Mouse (Mus musculus): Measurements from ENCODE around the gene Gm5741. TPM values are rescaled to one million over a fixed set of nuclear protein-coding genes. Genes with fewer than 3 reads are reported as not detected.
A peak's percentile ranks its signal among the peaks of the same experiment; 100 is the strongest.

Gm5741 gene
- polyA plus RNA-seq, 1 experiment from 2014 or later = not detected

GRCm38 (mm10) chr8:85071514-85072281 lies 3.9 kb upstream of the Gm5741 start, which contains the start of gene Dhps:
TSS of gene Dhps (plus strand) at chr8:85071757.
- Histone ChIP-seq H3K4me2 (ENCODE audit: low read depth) (peak within 1 kb of the TSS; percentile 66), H3K9ac (ENCODE audit: low read length) (peak within 1 kb of the TSS; percentile 84), H3K27me3 (ENCODE audit: control insufficient read depth, insufficient read depth, low read length) (no peaks in the 10 kb centered on the region), H3K4me3 (ENCODE audit: low read depth, low read length) (peak within 1 kb of the TSS; percentile 91), H3K9me3 (ENCODE audit: control insufficient read depth, low read length) (no peaks in the 10 kb centered on the region), H3K4me1 (ENCODE audit: control insufficient read depth, insufficient read depth, low read length) (peaks cover 5% of the 10 kb centered on the region; the same call in 1 of the 2 replicates), H3K27ac (ENCODE audit: low read depth, low read length) (peak within 1 kb of the TSS; percentile 88), H3K36me3 (ENCODE audit: control insufficient read depth, insufficient read depth, low read length) (peaks cover 13% of the 10 kb centered on the region)
- DNase-seq (ENCODE audit: low spot score) (peak; percentile 92), ATAC-seq (ENCODE audit: insufficient read depth, low FRiP score, low TSS enrichment) (peak; percentile 85)
- WGBS = 0% methylated on average over 66 of the region's 68 CpGs

- Histone ChIP-seq H3K27ac (ENCODE audit: low read depth, low read length) (peak overlapping the region; percentile 88; the same call in 1 of the 2 replicates), H3K27me3 (ENCODE audit: control insufficient read depth, insufficient read depth, low read length) (no peaks in the 10 kb centered on the region), H3K4me1 (ENCODE audit: control insufficient read depth, insufficient read depth, low read length) (peaks cover 5% of the 10 kb centered on the region; the same call in 1 of the 2 replicates), H3K4me2 (ENCODE audit: low read depth) (peak overlapping the region; percentile 66), H3K9ac (ENCODE audit: low read length) (peak overlapping the region; percentile 26; the same call in 1 of the 2 replicates), H3K9me3 (ENCODE audit: control insufficient read depth, low read length) (no peaks in the 10 kb centered on the region), H3K4me3 (ENCODE audit: low read depth, low read length) (peak overlapping the region; percentile 91; the same call in 1 of the 2 replicates), H3K36me3 (ENCODE audit: control insufficient read depth, insufficient read depth, low read length) (peaks cover 15% of the 10 kb centered on the region)
- ATAC-seq (ENCODE audit: insufficient read depth, low FRiP score, low TSS enrichment) (no peak), DNase-seq (ENCODE audit: low spot score) (no peak)
- WGBS = 82% methylated on average over 5 of the region's 5 CpGs
These were observed 3.3 kb upstream of the Gm5741 start for GRCm38 (mm10) chr8:85071041-85071440.

- no peaks in the 10 kb centered on the region for H3K9me3 ChIP-seq (ENCODE audit: control insufficient read depth, low read length)
- H3K4me3 ChIP-seq (ENCODE audit: low read depth, low read length) = no peak overlapping the region
- DNase-seq (ENCODE audit: low spot score) (no peak), ATAC-seq (ENCODE audit: insufficient read depth, low FRiP score, low TSS enrichment) (no peak)
- H3K4me1 ChIP-seq (ENCODE audit: control insufficient read depth, insufficient read depth, low read length) = no peaks in the 10 kb centered on the region
- no peak overlapping the region for H3K9ac ChIP-seq (ENCODE audit: low read length)
- H3K4me2 ChIP-seq (ENCODE audit: low read depth) = no peak overlapping the region
- H3K27me3 ChIP-seq (ENCODE audit: control insufficient read depth, insufficient read depth, low read length) = no peaks in the 10 kb centered on the region
- 98% methylated on average over 2 of the region's 2 CpGs for WGBS
- peaks cover 4% of the 10 kb centered on the region for H3K36me3 ChIP-seq (ENCODE audit: control insufficient read depth, insufficient read depth, low read length)
- H3K27ac ChIP-seq (ENCODE audit: low read depth, low read length) = no peak overlapping the region
These were observed 627 bp downstream of the Gm5741 start for GRCm38 (mm10) chr8:85067155-85067554.

GRCm38 (mm10) chr8:85065213-85065612 lies 2.6 kb downstream of the Gm5741 start:
- H3K27ac ChIP-seq (ENCODE audit: low read depth, low read length) = no peak overlapping the region

GRCm38 (mm10) chr8:85062603-85063002 lies 5.2 kb downstream of the Gm5741 start:
- H3K4me3 ChIP-seq (ENCODE audit: low read depth, low read length) = no peak overlapping the region
- no peaks in the 10 kb centered on the region for H3K27me3 ChIP-seq (ENCODE audit: control insufficient read depth, insufficient read depth, low read length)
- H3K9me3 ChIP-seq (ENCODE audit: control insufficient read depth, low read length) = no peaks in the 10 kb centered on the region
- no peak overlapping the region for H3K27ac ChIP-seq (ENCODE audit: low read depth, low read length)
- peaks cover 4% of the 10 kb centered on the region for H3K36me3 ChIP-seq (ENCODE audit: control insufficient read depth, insufficient read depth, low read length)
- 97% methylated on average over 4 of the region's 4 CpGs for WGBS
- no peak overlapping the region for H3K4me2 ChIP-seq (ENCODE audit: low read depth)
- no peak for DNase-seq (ENCODE audit: low spot score)
- ATAC-seq (ENCODE audit: insufficient read depth, low FRiP score, low TSS enrichment) = no peak
- peaks cover 8% of the 10 kb centered on the region for H3K4me1 ChIP-seq (ENCODE audit: control insufficient read depth, insufficient read depth, low read length)
- H3K9ac ChIP-seq (ENCODE audit: low read length) = no peak overlapping the region

More at GRCm38 (mm10) chr8:85065213-85065612, 2.6 kb downstream of the Gm5741 start:
- WGBS = 35% methylated on average over 2 of the region's 2 CpGs
- no peak for DNase-seq (ENCODE audit: low spot score)
- H3K4me2 ChIP-seq (ENCODE audit: low read depth) = no peak overlapping the region
- no peak for ATAC-seq (ENCODE audit: insufficient read depth, low FRiP score, low TSS enrichment)
- H3K4me3 ChIP-seq (ENCODE audit: low read depth, low read length) = no peak overlapping the region
- peaks cover 4% of the 10 kb centered on the region for H3K36me3 ChIP-seq (ENCODE audit: control insufficient read depth, insufficient read depth, low read length)
- no peak overlapping the region for H3K9ac ChIP-seq (ENCODE audit: low read length)
- H3K4me1 ChIP-seq (ENCODE audit: control insufficient read depth, insufficient read depth, low read length) = peaks cover 8% of the 10 kb centered on the region
- no peaks in the 10 kb centered on the region for H3K9me3 ChIP-seq (ENCODE audit: control insufficient read depth, low read length)
- no peaks in the 10 kb centered on the region for H3K27me3 ChIP-seq (ENCODE audit: control insufficient read depth, insufficient read depth, low read length)

GRCm38 (mm10) chr8:85059879-85060616 lies 7.7 kb downstream of the Gm5741 start, which contains the start of gene Fbxw9:
TSS of gene Fbxw9 (plus strand) at chr8:85060055.
- WGBS = under 1% methylated on average over 52 of the region's 53 CpGs

GRCm38 (mm10) chr8:85057367-85057766 lies 10.4 kb downstream of the Gm5741 start:
- Histone ChIP-seq H3K9me3 (ENCODE audit: control insufficient read depth, low read length) (no peaks in the 10 kb centered on the region), H3K9ac (ENCODE audit: low read length) (no peak overlapping the region), H3K4me1 (ENCODE audit: control insufficient read depth, insufficient read depth, low read length) (peaks cover 8% of the 10 kb centered on the region), H3K4me2 (ENCODE audit: low read depth) (no peak overlapping the region), H3K4me3 (ENCODE audit: low read depth, low read length) (no peak overlapping the region), H3K27me3 (ENCODE audit: control insufficient read depth, insufficient read depth, low read length) (no peaks in the 10 kb centered on the region), H3K27ac (ENCODE audit: low read depth, low read length) (no peak overlapping the region), H3K36me3 (ENCODE audit: control insufficient read depth, insufficient read depth, low read length) (peaks cover 24% of the 10 kb centered on the region)
- DNase-seq (ENCODE audit: low spot score) = no peak
- no peak for ATAC-seq (ENCODE audit: insufficient read depth, low FRiP score, low TSS enrichment)
- WGBS = 87% methylated on average over 7 of the region's 7 CpGs

More at GRCm38 (mm10) chr8:85059879-85060616, 7.7 kb downstream of the Gm5741 start, which contains the start of gene Fbxw9:
- DNase-seq (ENCODE audit: low spot score) = peak; percentile 91
- Histone ChIP-seq H3K9me3 (ENCODE audit: control insufficient read depth, low read length) (no peaks in the 10 kb centered on the region), H3K4me3 (ENCODE audit: low read depth, low read length) (peak within 1 kb of the TSS; percentile 75), H3K27ac (ENCODE audit: low read depth, low read length) (no peak within 1 kb of the TSS), H3K27me3 (ENCODE audit: control insufficient read depth, insufficient read depth, low read length) (no peaks in the 10 kb centered on the region), H3K36me3 (ENCODE audit: control insufficient read depth, insufficient read depth, low read length) (peaks cover 4% of the 10 kb centered on the region), H3K4me2 (ENCODE audit: low read depth) (peak within 1 kb of the TSS; percentile 95), H3K9ac (ENCODE audit: low read length) (peak within 1 kb of the TSS; percentile 75), H3K4me1 (ENCODE audit: control insufficient read depth, insufficient read depth, low read length) (peaks cover 8% of the 10 kb centered on the region)
- peak; percentile 93 for ATAC-seq (ENCODE audit: insufficient read depth, low FRiP score, low TSS enrichment)

- no peak overlapping the region for H3K4me3 ChIP-seq (ENCODE audit: low read depth, low read length)
- H3K9me3 ChIP-seq (ENCODE audit: control insufficient read depth, low read length) = no peaks in the 10 kb centered on the region
- ATAC-seq (ENCODE audit: insufficient read depth, low FRiP score, low TSS enrichment) = no peak
- no peak overlapping the region for H3K27ac ChIP-seq (ENCODE audit: low read depth, low read length)
- no peak for DNase-seq (ENCODE audit: low spot score)
- no peak overlapping the region for H3K4me2 ChIP-seq (ENCODE audit: low read depth)
- H3K9ac ChIP-seq (ENCODE audit: low read length) = no peak overlapping the region
- 92% methylated on average over 6 of the region's 6 CpGs for WGBS
- H3K4me1 ChIP-seq (ENCODE audit: control insufficient read depth, insufficient read depth, low read length) = peaks cover 3% of the 10 kb centered on the region; the same call in 1 of the 2 replicates
- H3K27me3 ChIP-seq (ENCODE audit: control insufficient read depth, insufficient read depth, low read length) = no peaks in the 10 kb centered on the region
- H3K36me3 ChIP-seq (ENCODE audit: control insufficient read depth, insufficient read depth, low read length) = peaks cover 26% of the 10 kb centered on the region
These were observed 24.2 kb downstream of the Gm5741 start for GRCm38 (mm10) chr8:85043619-85044018.
